Mouse (Mus musculus) G1E-ER4 (cell line): ENCODE measurements around the gene Eef1a2. TPM values are rescaled to one million over a fixed set of nuclear protein-coding genes. Genes with fewer than 3 reads are reported as not detected.

Experiments
- GATA1 ChIP-seq: IDR thresholded peaks from one replicate; pipeline ENCODE4 v1.8.0; 2012; ENCODE audit warnings: low read length, inconsistent platforms
- polyA plus RNA-seq: library from polyadenylated mRNA; stranded (reverse); fragments of >175 nt; gene quantifications from 2 replicates; pipeline ENCODE4 v1.2.3, GENCODE M21; 2012

The Eef1a2 gene
- polyA plus RNA-seq, 1 experiment: not detected

- no peak for TF ChIP-seq GATA1
Measured at GRCm38 (mm10) chr2:181120922-181121449, 35.8 kb downstream of the Eef1a2 start.

- TF ChIP-seq GATA1: no peak
Measured at GRCm38 (mm10) chr2:181119952-181120351, 36.9 kb downstream of the Eef1a2 start.

GRCm38 (mm10) chr2:181116436-181116835 lies 40.4 kb downstream of the Eef1a2 start:
- TF ChIP-seq GATA1: no peak

DNA sequence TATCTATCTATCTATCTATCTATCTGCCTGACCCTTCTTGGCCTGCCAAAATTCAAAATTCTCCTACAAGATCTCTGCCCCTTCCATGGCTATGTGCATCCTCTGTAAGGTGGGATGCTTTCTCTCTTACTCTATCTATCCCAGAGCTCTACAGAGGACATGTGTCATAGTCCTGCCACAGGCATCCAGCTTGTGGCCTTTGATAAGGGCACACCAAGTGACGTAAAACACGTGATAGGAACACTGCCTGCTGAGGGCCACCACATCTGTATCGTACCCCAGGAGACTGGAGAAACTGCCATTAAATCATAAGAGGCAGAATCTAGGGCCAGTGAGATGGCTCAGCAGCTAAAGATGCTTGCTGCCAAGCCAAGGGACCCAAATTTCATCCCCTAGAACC lies 41.4 kb downstream of the Eef1a2 start:
- no peak for TF ChIP-seq GATA1

DNA sequence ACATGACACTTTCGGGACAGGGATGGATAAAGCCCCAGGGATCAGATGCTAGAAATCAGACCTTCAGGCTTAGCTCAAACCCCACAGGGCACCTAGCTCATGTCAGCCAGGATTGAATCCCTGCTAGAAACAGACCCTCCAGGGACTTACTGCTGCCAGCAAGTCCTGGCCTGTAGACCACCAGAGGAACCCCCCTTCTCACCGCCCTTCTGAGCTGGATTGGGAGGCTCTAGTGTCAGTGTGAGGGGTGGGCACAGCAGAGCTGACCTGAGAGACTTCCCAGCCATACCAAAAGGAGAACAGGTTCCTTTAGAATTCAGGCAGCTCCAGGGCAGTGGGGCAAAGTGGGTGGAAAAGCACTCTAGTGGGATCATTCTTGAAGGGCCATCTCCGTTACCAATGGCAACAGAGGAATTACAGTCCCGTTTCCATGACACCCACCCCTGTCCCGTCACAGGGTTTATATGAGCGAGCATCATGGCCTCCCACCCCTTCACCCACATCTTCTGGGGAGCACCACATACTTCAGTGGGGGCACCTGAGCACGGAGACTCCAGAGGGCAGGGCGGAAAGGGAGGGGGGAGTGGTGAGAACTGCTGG lies 43.0 kb downstream of the Eef1a2 start:
- TF ChIP-seq GATA1: no peak

DNA sequence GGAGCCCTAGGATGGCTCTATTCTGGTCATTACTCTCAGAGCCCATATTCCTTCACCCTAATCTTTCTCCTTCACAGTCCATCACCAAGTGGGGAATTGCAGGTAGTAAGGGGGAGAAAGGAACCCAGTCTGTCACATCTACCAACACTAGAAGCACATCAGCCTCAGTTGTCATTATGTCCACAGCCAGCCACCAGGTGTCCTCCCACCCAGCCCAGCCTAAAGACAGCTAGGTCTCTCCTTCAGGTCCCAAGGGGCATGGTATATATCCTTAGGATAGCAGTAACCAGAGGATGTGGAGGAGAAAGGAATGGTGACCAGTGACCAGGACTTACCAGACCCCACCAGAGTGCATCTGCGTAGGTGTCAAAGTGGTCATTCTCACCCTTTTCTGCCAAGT lies 45.1 kb downstream of the Eef1a2 start:
- no peak for TF ChIP-seq GATA1

DNA sequence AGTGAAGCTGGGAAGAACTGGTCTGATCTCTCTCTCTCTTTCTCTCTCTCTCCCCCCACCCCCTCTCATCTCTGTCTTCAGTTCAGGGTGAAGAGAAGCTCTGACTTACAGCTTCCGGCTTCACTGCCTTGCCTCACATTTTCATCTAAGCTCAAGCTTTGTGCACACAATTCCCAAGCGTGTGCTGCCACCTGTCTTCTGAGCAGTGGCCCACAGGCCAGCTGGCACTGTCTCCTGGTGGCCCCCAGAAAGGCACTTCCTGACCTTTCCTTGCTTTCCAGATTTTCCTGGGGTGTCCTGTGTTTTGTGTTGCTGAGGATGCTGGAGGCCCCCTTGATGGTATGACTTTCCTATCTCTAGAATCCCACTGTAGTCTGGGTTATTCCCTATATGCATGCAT lies 52.7 kb downstream of the Eef1a2 start:
- TF ChIP-seq GATA1: no peak

GRCm38 (mm10) chr2:181102161-181102560 lies 54.7 kb downstream of the Eef1a2 start:
- TF ChIP-seq GATA1: no peak

- TF ChIP-seq GATA1: no peak
Measured at GRCm38 (mm10) chr2:181101626-181102025, 55.2 kb downstream of the Eef1a2 start.

DNA sequence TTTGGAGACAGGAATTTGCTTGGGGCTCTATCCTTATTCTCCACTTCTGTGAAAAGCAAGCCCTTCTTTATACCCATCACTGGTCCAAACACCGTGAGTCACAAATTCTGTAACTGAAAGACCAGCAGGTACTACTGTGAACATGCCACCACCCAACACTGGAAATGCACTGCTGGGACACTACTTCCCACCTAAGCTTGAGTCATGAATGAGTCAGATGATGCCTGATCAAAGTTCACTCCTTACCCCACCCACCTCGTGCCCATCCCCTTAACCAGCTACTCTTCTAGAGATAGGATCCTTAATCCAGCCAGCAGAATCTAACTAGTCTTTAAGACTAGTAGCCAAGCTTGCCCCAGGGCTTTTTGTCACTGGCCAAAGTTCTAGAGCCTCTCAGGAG lies 56.7 kb downstream of the Eef1a2 start:
- no peak for TF ChIP-seq GATA1

Other genes with a start within 250 kb of the Eef1a2 start
- gene Ythdf1, start 236.1 kb downstream of the Eef1a2 start, polyA plus RNA-seq: 94.3 and 123 TPM in 2 replicates
- gene Birc7, start 228.0 kb downstream of the Eef1a2 start, polyA plus RNA-seq: not detected in 2 replicates
- not detected in 2 replicates for gene Nkain4, start 202.3 kb downstream of the Eef1a2 start, polyA plus RNA-seq
- 31.0 and 35.0 TPM in 2 replicates for gene Arfgap1, start 189.8 kb downstream of the Eef1a2 start, polyA plus RNA-seq
- 0.52 and 0.57 TPM in 2 replicates for gene Col20a1, start 170.5 kb downstream of the Eef1a2 start, polyA plus RNA-seq
- not detected in 2 replicates for gene Chrna4, start 113.5 kb downstream of the Eef1a2 start, polyA plus RNA-seq
- gene Kcnq2, start 21.7 kb downstream of the Eef1a2 start, polyA plus RNA-seq: not detected in 2 replicates
- 208 and 260 TPM in 2 replicates for gene Ppdpf, start 30.2 kb upstream of the Eef1a2 start, polyA plus RNA-seq
- not detected in 2 replicates for gene Ptk6, start 45.8 kb upstream of the Eef1a2 start, polyA plus RNA-seq
- not detected in 2 replicates for gene Srms, start 56.2 kb upstream of the Eef1a2 start, polyA plus RNA-seq
- not detected in 2 replicates for gene Fndc11, start 63.0 kb upstream of the Eef1a2 start, polyA plus RNA-seq
- 12.4 and 14.2 TPM in 2 replicates for gene Helz2, start 85.0 kb upstream of the Eef1a2 start, polyA plus RNA-seq
- 10.8 and 19.1 TPM in 2 replicates for gene Gmeb2, start 131.0 kb upstream of the Eef1a2 start, polyA plus RNA-seq
- gene Stmn3, start 157.5 kb upstream of the Eef1a2 start, polyA plus RNA-seq: not detected in 2 replicates
- gene Rtel1, start 162.7 kb upstream of the Eef1a2 start, polyA plus RNA-seq: 25.1 and 35.5 TPM in 2 replicates
- 36.5 and 42.9 TPM in 2 replicates for gene Zgpat, start 207.9 kb upstream of the Eef1a2 start, polyA plus RNA-seq
- gene Arfrp1, start 208.4 kb upstream of the Eef1a2 start, polyA plus RNA-seq: 21.7 and 25.2 TPM in 2 replicates
- gene Lime1, start 223.1 kb upstream of the Eef1a2 start, polyA plus RNA-seq: 17.7 and 30.2 TPM in 2 replicates